ENCODE assay signal across 9 mouse cellular contexts in the genomic region with DNA sequence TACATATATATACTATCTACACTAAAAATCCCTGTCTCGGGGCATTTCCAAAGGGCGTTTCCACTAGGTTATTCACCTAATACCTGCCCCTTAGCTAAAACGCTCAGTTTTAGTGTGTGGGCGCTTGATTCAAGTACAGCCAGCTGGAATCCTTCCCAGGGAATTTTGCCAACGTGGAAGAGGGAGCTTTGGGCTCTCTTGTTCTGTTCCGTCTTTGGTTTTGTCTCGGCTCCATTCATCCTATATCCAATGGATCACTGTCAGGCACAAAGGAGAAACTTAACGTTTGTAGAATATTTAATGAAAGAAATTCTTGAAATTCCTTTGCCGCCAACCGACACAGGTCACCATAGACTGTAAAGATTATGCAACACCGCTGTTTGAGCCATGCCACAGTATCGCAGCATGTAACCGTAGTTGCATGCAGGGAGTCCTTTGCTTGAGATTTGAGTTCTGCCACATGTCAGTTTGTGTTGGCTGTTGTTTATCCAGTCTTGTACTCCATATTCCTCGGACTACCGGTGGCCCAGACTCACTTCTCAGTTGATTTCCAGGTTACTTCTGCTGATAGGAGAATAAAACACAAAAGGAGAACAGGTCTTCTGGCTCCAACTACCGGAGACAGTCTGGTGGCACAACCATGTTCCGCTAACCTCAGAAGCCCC. TPM values are rescaled to one million over a fixed set of nuclear protein-coding genes. Genes with fewer than 3 reads are reported as not detected.
DNase-seq lines count a peak whose midpoint lies in the region; ATAC-seq and TF ChIP-seq lines count a peak whose summit lies in the region.
"Had no signal": no experiment of that assay in that cellular context is flagged by ENCODE, and none has a peak within 500 bp of the region (broad histone marks: within the 10 kb centered on the region; RNA-seq: fewer than 3 reads in every experiment).

No protein-coding gene starts in this region.

- no peak overlapping the region for H3K9ac ChIP-seq in forebrain, embryonic 15.5 days (replicated peaks)
- peak overlapping the region; percentile 4; the same call in 1 of the 2 replicates for H3K9ac ChIP-seq in lung, embryonic 14.5 days

- peak; percentile 74 for ATAC-seq in forebrain, embryonic 15.5 days (replicated peaks)
- peak; percentile 78; the same call in 1 of the 2 replicates for ATAC-seq in lung, embryonic 14.5 days (ENCODE audit: insufficient read depth)

- H3K27ac ChIP-seq in forebrain, embryonic 15.5 days (replicated peaks), result peak overlapping the region; percentile 59; the same call in 1 of the 2 replicates
- no peak overlapping the region for H3K27ac ChIP-seq in kidney, adult 2 months (ENCODE audit: insufficient read depth, low read depth, low read length)
- peak overlapping the region; percentile 81 for H3K27ac ChIP-seq in lung, embryonic 14.5 days (ENCODE audit: low read depth)

- TF ChIP-seq POLR2A in kidney, adult 2 months (IDR thresholded peaks at IDR 0.05; ENCODE audit: low read depth, low read length), result no peak

- peak overlapping the region; percentile 15 for H3K4me3 ChIP-seq in forebrain, embryonic 15.5 days
- H3K4me3 ChIP-seq in kidney, adult 2 months (ENCODE audit: insufficient read depth, low read depth, low read length), result no peak overlapping the region
- H3K4me3 ChIP-seq in lung, embryonic 14.5 days (ENCODE audit: low read depth, low read length), result peak overlapping the region; percentile 9; the same call in 1 of the 2 replicates

- no peaks in the 10 kb centered on the region for H3K9me3 ChIP-seq in forebrain, embryonic 15.5 days
- H3K9me3 ChIP-seq in lung, embryonic 14.5 days (ENCODE audit: low read depth, low read length), result no peaks in the 10 kb centered on the region

- H3K4me2 ChIP-seq in forebrain, embryonic 15.5 days (replicated peaks), result peak overlapping the region; percentile 34
- H3K4me2 ChIP-seq in lung, embryonic 14.5 days, result peak overlapping the region; percentile 42

- H3K27me3 ChIP-seq in forebrain, embryonic 15.5 days, result no peaks in the 10 kb centered on the region
- H3K27me3 ChIP-seq in kidney, adult 2 months (replicated peaks; ENCODE audit: control insufficient read depth, insufficient read depth, low read length), result no peaks in the 10 kb centered on the region
- no peaks in the 10 kb centered on the region for H3K27me3 ChIP-seq in lung, embryonic 14.5 days (ENCODE audit: insufficient read depth, low read length)

- 17% methylated on average over 17 of the region's 17 CpGs for WGBS in forebrain, embryonic 15.5 days
- WGBS in kidney, adult 2 months, result 32% methylated on average over 17 of the region's 17 CpGs
- WGBS in lung, embryonic 14.5 days, result 33% methylated on average over 17 of the region's 17 CpGs

- no peak for TF ChIP-seq CTCF in kidney, adult 2 months (conservative IDR thresholded peaks at IDR 0.05; ENCODE audit: insufficient read depth, insufficient read length, low read depth, low read length)
- TF ChIP-seq CTCF in lung, embryonic 14.5 days (IDR thresholded peaks at IDR 0.05; ENCODE audit: low read depth), result no peak

- H3K36me3 ChIP-seq in forebrain, embryonic 15.5 days, result no peaks in the 10 kb centered on the region
- peaks cover 2% of the 10 kb centered on the region; the same call in 1 of the 2 replicates for H3K36me3 ChIP-seq in kidney, adult 2 months (ENCODE audit: control insufficient read depth, insufficient read depth, low read length)
- no peaks in the 10 kb centered on the region for H3K36me3 ChIP-seq in lung, embryonic 14.5 days (ENCODE audit: insufficient read depth)

- peaks cover 13% of the 10 kb centered on the region for H3K4me1 ChIP-seq in forebrain, embryonic 15.5 days
- H3K4me1 ChIP-seq in kidney, adult 2 months (ENCODE audit: control insufficient read depth, insufficient read depth, low read length), result no peaks in the 10 kb centered on the region
- H3K4me1 ChIP-seq in lung, embryonic 14.5 days (ENCODE audit: insufficient read depth), result peaks cover 3% of the 10 kb centered on the region; the same call in 1 of the 2 replicates

- DNase-seq in frontal cortex, postnatal 36 days (ENCODE audit: low spot score in 2 of 2), result peak; percentile 17 to 27
- no peak for DNase-seq in frontal cortex, postnatal 10 days (ENCODE audit: low spot score in 2 of 2)
- peak; percentile 80 for DNase-seq in adrenal gland, postnatal 10 days
- DNase-seq in kidney, adult 2 months, result peak; percentile 77
- DNase-seq in lung, embryonic 14.5 days, result peak; percentile 75
- peak; percentile 52 to 69 for DNase-seq in right cerebral cortex, postnatal 10 days (ENCODE audit: low spot score in 2 of 2)
- DNase-seq in c-Kit-positive CD71-positive TER-119-positive erythroid progenitor cells, embryonic 14.5 days (ENCODE audit: low spot score), result no peak

RNA-seq across cellular contexts. Expression of a gene that starts 11.3 kb away (rescaled TPM):
- total RNA-seq in adrenal gland, postnatal 10 days (2021), result 10 to 100 TPM in 1 of 2 experiments, 1 to 10 TPM in 1; 9.8 to 10.3 TPM
- polyA plus RNA-seq in forebrain, embryonic 15.5 days (2015; fragmentation: Nextera tagmentation; extraction: Ambion mirVana), result 78.6 and 81.8 TPM in 2 replicates
- 26.6 and 35.1 TPM in 2 replicates for polyA plus RNA-seq in kidney, adult 2 months (2012; rRNA removed)
- 39.3 and 47.4 TPM in 2 replicates for polyA plus RNA-seq in lung, embryonic 14.5 days (2014; fragmentation: Nextera tagmentation; extraction: Ambion mirVana)

RNA-seq across cellular contexts. Expression of a gene that starts 12.7 kb away (rescaled TPM):
- 10 to 100 TPM; 79.0 to 96.4 TPM for total RNA-seq in adrenal gland, postnatal 10 days (2021)
- polyA plus RNA-seq in forebrain, embryonic 15.5 days (2015; fragmentation: Nextera tagmentation; extraction: Ambion mirVana), result 225 and 249 TPM in 2 replicates
- polyA plus RNA-seq in kidney, adult 2 months (2012; rRNA removed), result 4.2 and 6.8 TPM in 2 replicates
- polyA plus RNA-seq in lung, embryonic 14.5 days (2014; fragmentation: Nextera tagmentation; extraction: Ambion mirVana), result 500 and 503 TPM in 2 replicates

RNA-seq across cellular contexts. Expression of a gene that starts 43.3 kb away (rescaled TPM):
- 1 to 10 TPM in 1 of 2 experiments, under 1 TPM in 1; 0.45 to 1.2 TPM for total RNA-seq in adrenal gland, postnatal 10 days (2021)
- 14.2 and 14.8 TPM in 2 replicates for polyA plus RNA-seq in forebrain, embryonic 15.5 days (2015; fragmentation: Nextera tagmentation; extraction: Ambion mirVana)
- 0.68 and 1.2 TPM in 2 replicates for polyA plus RNA-seq in kidney, adult 2 months (2012; rRNA removed)
- 0.46 and 0.95 TPM in 2 replicates for polyA plus RNA-seq in lung, embryonic 14.5 days (2014; fragmentation: Nextera tagmentation; extraction: Ambion mirVana)
- polyA plus RNA-seq: C2C12 had no signal

Comparison
In these comparisons a context has a peak if more than half of its experiments do, and no peak if none do; other contexts are left out.
1. DNase-seq: peak in frontal cortex, postnatal 36 days (2 of 2), adrenal gland, postnatal 10 days (single experiment), kidney, adult 2 months (single experiment), lung, embryonic 14.5 days (single experiment) and right cerebral cortex, postnatal 10 days (2 of 2); none in frontal cortex, postnatal 10 days (0 of 2) and c-Kit-positive CD71-positive TER-119-positive erythroid progenitor cells, embryonic 14.5 days (single experiment).
2. RNA of a gene that starts 12.7 kb away (polyA plus RNA-seq): 500 to 503 TPM in lung, embryonic 14.5 days and 225 to 249 TPM in forebrain, embryonic 15.5 days; 4.2 to 6.8 TPM in kidney, adult 2 months; every median in the first group is over 10 times any median in the second.